Mouse (Mus musculus) bone marrow, adult 2 months (tissue): ENCODE measurements around the gene Slc25a20.

Source experiments
- CTCF ChIP-seq: fragments of 200-500 bp; IDR thresholded peaks from 2 replicates; pipeline ENCODE4 v1.5.1; 2011; ENCODE audit warnings: low read length, control low read depth; ENCODE audit not compliant: control insufficient read depth, insufficient read depth
- POLR2A ChIP-seq: fragments of 200-500 bp; IDR thresholded peaks from 2 replicates; pipeline ENCODE4 v1.6.1; 2011; ENCODE audit warnings: low read depth, mild to moderate bottlenecking, control low read depth, low read length, borderline replicate concordance; ENCODE audit not compliant: control insufficient read depth

DNA sequence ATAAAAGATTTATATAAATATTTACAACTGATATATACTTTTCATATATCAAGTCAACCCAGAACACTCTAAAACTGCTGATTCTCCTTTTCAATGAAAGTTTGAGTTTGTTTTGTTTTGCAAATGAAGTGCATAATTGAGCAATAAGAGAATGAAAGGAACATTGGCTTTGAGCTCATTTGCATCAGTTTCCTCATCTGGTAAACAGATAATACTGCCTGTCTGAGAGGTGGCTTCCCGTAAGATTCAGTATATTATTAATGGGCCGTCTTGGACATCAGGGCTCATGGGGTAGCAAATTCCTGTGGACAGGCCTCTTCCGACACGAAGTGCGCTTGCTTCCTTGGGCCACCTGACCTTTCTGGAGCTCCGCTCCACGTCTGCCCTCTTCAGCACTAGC, 48.9 kb downstream of the Slc25a20 start:
- TF ChIP-seq CTCF (no peak), POLR2A (no peak)
